ENCODE assay signal across 18 mouse cellular contexts in genomic region chr19:23145146-23145545, GRCm38 (mm10). TPM values are rescaled to one million over a fixed set of nuclear protein-coding genes. Genes with fewer than 3 reads are reported as not detected.
DNase-seq lines count a peak whose midpoint lies in the region; ATAC-seq and TF ChIP-seq lines count a peak whose summit lies in the region.
"Had no signal": no experiment of that assay in that cellular context is flagged by ENCODE, and none has a peak within 500 bp of the region (broad histone marks: within the 10 kb centered on the region; RNA-seq: fewer than 3 reads in every experiment).

No protein-coding gene starts in this region.

- 66% methylated on average over 3 of the region's 3 CpGs for WGBS in kidney, postnatal 0 days
- 59% methylated on average over 3 of the region's 3 CpGs for WGBS in stomach, postnatal 0 days
- WGBS in midbrain, embryonic 10.5 days: 90% methylated on average over 3 of the region's 3 CpGs

- H3K4me2 ChIP-seq in kidney, postnatal 0 days (ENCODE audit: low read length): 0 out of 2 replicates have a peak overlapping the region, but pooled peaks have one; percentile 92
- peak overlapping the region; percentile 71 for H3K4me2 ChIP-seq in stomach, postnatal 0 days (replicated peaks; ENCODE audit: low read depth)
- H3K4me2 ChIP-seq: embryonic facial prominence, embryonic 15.5 days; limb, embryonic 15.5 days; lung, embryonic 14.5 days; midbrain, embryonic 15.5 days had no signal

- no peaks in the 10 kb centered on the region for H3K9me3 ChIP-seq in kidney, postnatal 0 days (replicated peaks; ENCODE audit: low read length)
- H3K9me3 ChIP-seq in megakaryocyte, embryonic 14.5 days: no peaks in the 10 kb centered on the region
- no peaks in the 10 kb centered on the region for H3K9me3 ChIP-seq in stomach, postnatal 0 days (ENCODE audit: control insufficient read depth, low read length)
- H3K9me3 ChIP-seq in midbrain, embryonic 10.5 days (replicated peaks): no peaks in the 10 kb centered on the region
- H3K9me3 ChIP-seq: embryonic facial prominence, embryonic 15.5 days; hindbrain, embryonic 10.5 days; limb, embryonic 15.5 days; midbrain, embryonic 15.5 days; neural tube, embryonic 15.5 days had no signal

- intact Hi-C loops in gastrocnemius, postnatal 36 days (cut with DNase I): no loop called here

- H3K27me3 ChIP-seq in kidney, postnatal 0 days (ENCODE audit: insufficient read depth, low read length): no peaks in the 10 kb centered on the region
- no peaks in the 10 kb centered on the region for H3K27me3 ChIP-seq in megakaryocyte, embryonic 14.5 days (replicated peaks)
- no peaks in the 10 kb centered on the region for H3K27me3 ChIP-seq in stomach, postnatal 0 days (ENCODE audit: control insufficient read depth, insufficient read depth, low read length)
- peaks cover 41% of the 10 kb centered on the region for H3K27me3 ChIP-seq in midbrain, embryonic 10.5 days (ENCODE audit: low read depth, poor library complexity, severe bottlenecking)

- no peak for TF ChIP-seq EP300 in stomach, postnatal 0 days (optimal IDR thresholded peaks at IDR 0.05)

- peaks cover 20% of the 10 kb centered on the region for H3K4me1 ChIP-seq in kidney, postnatal 0 days (replicated peaks; ENCODE audit: insufficient read depth, low read length)
- peaks cover 76% of the 10 kb centered on the region for H3K4me1 ChIP-seq in megakaryocyte, embryonic 14.5 days
- H3K4me1 ChIP-seq in stomach, postnatal 0 days (replicated peaks; ENCODE audit: control insufficient read depth, insufficient read depth): peaks cover 4% of the 10 kb centered on the region; the same call in 1 of the 2 replicates
- H3K4me1 ChIP-seq in midbrain, embryonic 10.5 days: peaks cover 24% of the 10 kb centered on the region

- DNase-seq in gastrocnemius, adult 18-20 months (ENCODE audit: low spot score): peak; percentile 13
- no peak for DNase-seq in gastrocnemius, postnatal 36 days
- no peak for DNase-seq in kidney, postnatal 0 days (ENCODE audit: low spot score)
- no peak for DNase-seq in kidney, postnatal 25 days
- no peak for DNase-seq in stomach, postnatal 0 days (ENCODE audit: low spot score)
- DNase-seq in midbrain, embryonic 10.5 days (ENCODE audit: low spot score): no peak
- DNase-seq: adrenal gland, postnatal 10 days; cerebellum, postnatal 25 days; kidney, adult 9 months; lung, embryonic 14.5 days; right cerebral cortex, postnatal 14 days had no signal

- no peak overlapping the region for H3K9ac ChIP-seq in kidney, postnatal 0 days (ENCODE audit: low read depth, low read length)
- H3K9ac ChIP-seq in stomach, postnatal 0 days (ENCODE audit: low read length): 0 out of 2 replicates have a peak overlapping the region, but pooled peaks have one; percentile 38
- H3K9ac ChIP-seq: embryonic facial prominence, embryonic 15.5 days; limb, embryonic 15.5 days; lung, embryonic 14.5 days; midbrain, embryonic 15.5 days; neural tube, embryonic 15.5 days had no signal

- ATAC-seq in kidney, postnatal 0 days (replicated peaks; ENCODE audit: low FRiP score, low read depth): no peak
- no peak for ATAC-seq in megakaryocyte, adult 5-6 weeks (ENCODE audit: poor library complexity, severe bottlenecking)
- no peak for ATAC-seq in stomach, postnatal 0 days (ENCODE audit: low FRiP score, low TSS enrichment)
- ATAC-seq: midbrain, embryonic 15.5 days had no signal

- H3K27ac ChIP-seq in kidney, postnatal 0 days: no peak overlapping the region
- H3K27ac ChIP-seq in stomach, postnatal 0 days (replicated peaks): no peak overlapping the region
- H3K27ac ChIP-seq in midbrain, embryonic 10.5 days (replicated peaks): no peak overlapping the region
- H3K27ac ChIP-seq: embryonic facial prominence, embryonic 15.5 days; hindbrain, embryonic 10.5 days; limb, embryonic 15.5 days; midbrain, embryonic 15.5 days; neural tube, embryonic 15.5 days had no signal

- 0 out of 2 replicates have a peak, but pooled peaks cover 5% of the 10 kb centered on the region for H3K36me3 ChIP-seq in kidney, postnatal 0 days (ENCODE audit: insufficient read depth, low read length)
- peaks cover 40% of the 10 kb centered on the region for H3K36me3 ChIP-seq in megakaryocyte, embryonic 14.5 days (replicated peaks; ENCODE audit: low read length)
- H3K36me3 ChIP-seq in stomach, postnatal 0 days (ENCODE audit: control insufficient read depth, insufficient read depth, low read length): no peaks in the 10 kb centered on the region
- H3K36me3 ChIP-seq in midbrain, embryonic 10.5 days: no peaks in the 10 kb centered on the region
- H3K36me3 ChIP-seq: embryonic facial prominence, embryonic 15.5 days; hindbrain, embryonic 10.5 days; limb, embryonic 15.5 days; midbrain, embryonic 15.5 days; neural tube, embryonic 15.5 days had no signal

- H3K4me3 ChIP-seq in kidney, postnatal 0 days (replicated peaks; ENCODE audit: low read depth, low read length): no peak overlapping the region
- H3K4me3 ChIP-seq in megakaryocyte, embryonic 14.5 days (replicated peaks): peak overlapping the region; percentile 98
- H3K4me3 ChIP-seq in stomach, postnatal 0 days (ENCODE audit: low read depth, low read length): no peak overlapping the region; the same call in 1 of the 2 replicates
- H3K4me3 ChIP-seq in midbrain, embryonic 10.5 days: no peak overlapping the region
- H3K4me3 ChIP-seq: embryonic facial prominence, embryonic 15.5 days; hindbrain, embryonic 10.5 days; limb, embryonic 15.5 days; midbrain, embryonic 15.5 days; neural tube, embryonic 15.5 days had no signal

- TF ChIP-seq CTCF in kidney, postnatal 0 days (IDR thresholded peaks at IDR 0.05; ENCODE audit: low read depth): no peak
- TF ChIP-seq CTCF in stomach, postnatal 0 days (IDR thresholded peaks at IDR 0.05; ENCODE audit: low read depth): no peak

RNA-seq across cellular contexts. Expression of gene Klf9, which starts 4.1 kb away (rescaled TPM):
- 100 to 1,000 TPM; 105 to 142 TPM for total RNA-seq in gastrocnemius, adult 18-20 months (2021)
- 100 to 1,000 TPM; 115 to 151 TPM for total RNA-seq in gastrocnemius, postnatal 36 days (2021)
- 14.3 and 16.1 TPM in 2 replicates for polyA plus RNA-seq in kidney, postnatal 0 days (2015; fragmentation: Nextera tagmentation; extraction: Ambion mirVana)
- polyA plus RNA-seq in megakaryocyte, embryonic 14.5 days (2012; ENCODE audit: insufficient read depth, low replicate concordance): 4.7 and 12.2 TPM in 2 replicates
- 7.0 and 9.4 TPM in 2 replicates for total RNA-seq in megakaryocyte, adult 5-6 weeks (2015)
- 5.4 and 6.2 TPM in 2 replicates for total RNA-seq in megakaryocyte, adult 5-6 weeks (2017)
- polyA plus RNA-seq in stomach, postnatal 0 days (2015; fragmentation: Nextera tagmentation; extraction: Ambion mirVana): 11.3 and 17.4 TPM in 2 replicates
- polyA plus RNA-seq in midbrain, embryonic 10.5 days (2016; fragmentation: Nextera tagmentation; extraction: Ambion mirVana): 0.87 and 0.91 TPM in 2 replicates
